Mouse (Mus musculus) limb, embryonic 13.5 days (tissue): Measurements from ENCODE around the gene Ndufs3. TPM values are rescaled to one million over a fixed set of nuclear protein-coding genes. Genes with fewer than 3 reads are reported as not detected.
A peak's percentile ranks its signal among the peaks of the same experiment; 100 is the strongest.

Experiments used
- ATAC-seq: fragments of 200-750 bp; cut with Nextera tagmentation; 2 replicates; pipeline ENCODE4 v1.8.0; 2017; ENCODE audit warnings: low read depth, moderate number of reproducible peaks, moderate TSS enrichment; ENCODE audit not compliant: low FRiP score
- H3K27ac ChIP-seq: fragments of 300-500 bp; sonication (generic); 2 replicates; pipeline ENCODE4 v1.5.1; 2015; ENCODE audit warnings: inconsistent platforms, mild to moderate bottlenecking, moderate library complexity
- H3K27me3 ChIP-seq: fragments of 300-500 bp; sonication (generic); 2 replicates; pipeline ENCODE4 v1.6.1; 2015; ENCODE audit warnings: mild to moderate bottlenecking, inconsistent platforms
- H3K36me3 ChIP-seq: fragments of 300-500 bp; sonication (generic); 2 replicates; pipeline ENCODE4 v1.6.1; 2015; ENCODE audit warnings: inconsistent platforms, mild to moderate bottlenecking, moderate library complexity
- H3K4me1 ChIP-seq: fragments of 300-500 bp; sonication (generic); 2 replicates; pipeline ENCODE4 v1.6.1; 2015; ENCODE audit warnings: inconsistent platforms
- H3K4me2 ChIP-seq: fragments of 300-500 bp; sonication (generic); replicated peaks from 2 replicates; pipeline ENCODE4 v1.6.1; 2015; ENCODE audit warnings: inconsistent platforms, mild to moderate bottlenecking, moderate library complexity
- H3K4me3 ChIP-seq: fragments of 300-500 bp; sonication (generic); 2 replicates; pipeline ENCODE4 v1.5.1; 2015; ENCODE audit warnings: moderate library complexity, mild to moderate bottlenecking, inconsistent platforms
- H3K9ac ChIP-seq: fragments of 300-500 bp; sonication (generic); 2 replicates; pipeline ENCODE4 v1.6.1; 2015; ENCODE audit warnings: mild to moderate bottlenecking, inconsistent platforms
- H3K9me3 ChIP-seq: fragments of 300-500 bp; sonication (generic); 2 replicates; pipeline ENCODE4 v1.6.1; 2016; ENCODE audit warnings: inconsistent platforms
- WGBS: fragments of 180-500 bp; shearing (Covaris S2); methylation state at CpG from one replicate; pipeline ENCODE4 v1.1.7; 2015; 5-methylcytosine and 5-hydroxymethylcytosine counted together
- polyA plus RNA-seq: library from polyadenylated mRNA; unstranded; fragments of >200 nt; fragmentation: Nextera tagmentation; extraction: Ambion mirVana; gene quantifications from 2 replicates; pipeline ENCODE4 v1.2.1, GENCODE M21; 2015

The Ndufs3 gene
- polyA plus RNA-seq, 1 experiment from 2014 or later, result 215 TPM

- H3K27me3 ChIP-seq, result no peaks in the 10 kb centered on the region
- peaks cover 4% of the 10 kb centered on the region; the same call in 1 of the 2 replicates for H3K9me3 ChIP-seq
- no peak overlapping the region for H3K27ac ChIP-seq
- H3K9ac ChIP-seq, result no peak overlapping the region
- no peaks in the 10 kb centered on the region for H3K4me1 ChIP-seq
- peaks cover under 1% of the 10 kb centered on the region; the same call in 1 of the 2 replicates for H3K36me3 ChIP-seq
- no peak overlapping the region for H3K4me2 ChIP-seq
- ATAC-seq, result no peak
- WGBS, result 83% methylated on average over 1 of the region's 1 CpGs
- H3K4me3 ChIP-seq, result no peak overlapping the region
These were observed 30.6 kb downstream of the Ndufs3 start for GRCm38 (mm10) chr2:90874025-90874424.

DNA sequence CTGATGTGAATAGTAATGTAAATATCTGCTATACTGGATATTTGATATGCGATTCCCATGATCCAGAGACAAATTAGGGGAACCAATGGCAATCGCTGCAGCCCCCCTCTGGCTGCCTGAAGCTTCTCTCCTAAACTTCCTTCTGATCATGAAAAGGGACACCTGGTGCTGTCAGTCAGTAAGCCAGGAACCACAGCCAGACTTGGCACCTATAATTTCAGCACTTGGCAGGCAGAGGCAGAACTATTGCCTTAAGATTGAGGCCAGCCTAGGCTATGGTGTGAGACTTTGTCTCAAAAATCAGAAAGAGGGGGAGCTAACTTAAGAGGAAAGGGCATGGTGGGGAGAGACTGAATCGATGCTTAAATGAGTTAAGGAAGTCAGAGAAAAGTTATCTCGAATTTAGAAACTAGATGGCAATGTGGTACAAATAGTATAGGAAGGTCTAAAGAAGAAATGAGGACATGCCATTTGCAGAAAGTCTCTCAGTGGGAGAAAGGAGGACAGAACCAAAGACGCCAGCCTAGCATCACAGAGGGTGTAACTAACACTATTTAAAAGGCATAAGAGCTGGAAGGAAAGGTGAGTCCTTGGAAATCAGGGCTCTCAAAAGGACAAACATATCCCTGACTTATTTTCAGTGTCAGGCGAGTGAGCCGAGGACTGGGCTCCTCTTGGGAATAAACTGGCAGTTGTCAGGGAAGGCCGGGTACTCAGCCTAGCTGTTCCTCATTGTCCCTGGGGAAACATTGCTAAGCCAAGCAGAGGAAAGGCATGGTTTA lies 33.3 kb downstream of the Ndufs3 start:
- ATAC-seq, result no peak
- no peaks in the 10 kb centered on the region for H3K27me3 ChIP-seq
- WGBS, result 69% methylated on average over 8 of the region's 8 CpGs
- H3K4me3 ChIP-seq, result no peak overlapping the region
- peaks cover 13% of the 10 kb centered on the region for H3K36me3 ChIP-seq
- no peak overlapping the region for H3K4me2 ChIP-seq
- no peak overlapping the region for H3K27ac ChIP-seq
- no peak overlapping the region for H3K9ac ChIP-seq
- peaks cover 4% of the 10 kb centered on the region; the same call in 1 of the 2 replicates for H3K9me3 ChIP-seq
- H3K4me1 ChIP-seq, result no peaks in the 10 kb centered on the region

GRCm38 (mm10) chr2:90870136-90870601 lies 34.5 kb downstream of the Ndufs3 start:
- no peak overlapping the region for H3K4me3 ChIP-seq
- H3K9me3 ChIP-seq, result peaks cover 4% of the 10 kb centered on the region; the same call in 1 of the 2 replicates
- H3K27ac ChIP-seq, result no peak overlapping the region; the same call in 1 of the 2 replicates
- 45% methylated on average over 4 of the region's 4 CpGs for WGBS
- ATAC-seq, result peak; percentile 29; the same call in 1 of the 2 replicates
- H3K4me2 ChIP-seq, result no peak overlapping the region
- H3K27me3 ChIP-seq, result no peaks in the 10 kb centered on the region
- no peaks in the 10 kb centered on the region for H3K4me1 ChIP-seq
- H3K36me3 ChIP-seq, result peaks cover 24% of the 10 kb centered on the region
- no peak overlapping the region for H3K9ac ChIP-seq

GRCm38 (mm10) chr2:90866524-90866923 lies 38.1 kb downstream of the Ndufs3 start:
- H3K36me3 ChIP-seq, result peaks cover 56% of the 10 kb centered on the region

GRCm38 (mm10) chr2:90864184-90864583 lies 40.4 kb downstream of the Ndufs3 start:
- no peak overlapping the region for H3K4me3 ChIP-seq
- no peaks in the 10 kb centered on the region for H3K27me3 ChIP-seq
- H3K36me3 ChIP-seq, result peaks cover 76% of the 10 kb centered on the region
- H3K9ac ChIP-seq, result no peak overlapping the region
- ATAC-seq, result no peak
- H3K4me1 ChIP-seq, result no peaks in the 10 kb centered on the region
- H3K9me3 ChIP-seq, result no peaks in the 10 kb centered on the region
- no peak overlapping the region for H3K4me2 ChIP-seq
- H3K27ac ChIP-seq, result no peak overlapping the region

More at GRCm38 (mm10) chr2:90866524-90866923, 38.1 kb downstream of the Ndufs3 start:
- Histone ChIP-seq H3K4me2 (no peak overlapping the region), H3K9ac (no peak overlapping the region), H3K4me1 (no peaks in the 10 kb centered on the region), H3K27me3 (no peaks in the 10 kb centered on the region), H3K27ac (no peak overlapping the region), H3K9me3 (no peaks in the 10 kb centered on the region), H3K4me3 (no peak overlapping the region)
- ATAC-seq, result peak; percentile 84
- WGBS, result 34% methylated on average over 3 of the region's 3 CpGs

GRCm38 (mm10) chr2:90861486-90861885 lies 43.1 kb downstream of the Ndufs3 start:
- no peaks in the 10 kb centered on the region for H3K9me3 ChIP-seq
- no peak overlapping the region for H3K27ac ChIP-seq
- H3K4me3 ChIP-seq, result no peak overlapping the region
- no peaks in the 10 kb centered on the region for H3K4me1 ChIP-seq
- H3K36me3 ChIP-seq, result peaks cover 86% of the 10 kb centered on the region
- no peaks in the 10 kb centered on the region for H3K27me3 ChIP-seq
- no peak overlapping the region for H3K4me2 ChIP-seq
- WGBS, result 100% methylated on average over 2 of the region's 2 CpGs
- H3K9ac ChIP-seq, result no peak overlapping the region
- no peak for ATAC-seq

- no peak overlapping the region for H3K9ac ChIP-seq
- WGBS, result 90% methylated on average over 1 of the region's 1 CpGs
- peaks cover 47% of the 10 kb centered on the region for H3K36me3 ChIP-seq
These were observed 54.2 kb downstream of the Ndufs3 start for GRCm38 (mm10) chr2:90850401-90850800.

DNA sequence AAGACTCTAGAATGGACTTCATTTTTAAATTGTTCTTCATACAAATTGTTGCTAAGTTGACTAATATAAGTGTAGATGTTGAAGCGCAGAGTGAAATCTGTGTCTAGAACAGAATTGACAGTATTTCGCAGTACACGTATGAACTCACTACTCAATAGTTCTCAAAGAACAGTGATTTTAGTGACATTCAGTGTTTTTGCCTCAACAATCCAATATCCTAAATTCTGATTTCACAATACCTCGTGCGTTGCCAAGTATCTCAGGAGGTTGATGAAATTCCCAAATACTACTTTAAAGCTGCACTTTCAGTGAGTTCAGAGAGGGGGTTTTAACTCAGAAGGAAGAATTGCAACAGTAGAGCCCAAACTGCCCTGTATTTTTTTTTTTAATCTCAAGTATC lies 56.3 kb downstream of the Ndufs3 start:
- H3K4me2 ChIP-seq, result peak overlapping the region; percentile 71
- H3K36me3 ChIP-seq, result peaks cover 30% of the 10 kb centered on the region
- peaks cover 17% of the 10 kb centered on the region for H3K4me1 ChIP-seq
- no peaks in the 10 kb centered on the region for H3K27me3 ChIP-seq
- H3K27ac ChIP-seq, result no peak overlapping the region
- peak overlapping the region; percentile 87 for H3K4me3 ChIP-seq
- H3K9ac ChIP-seq, result peak overlapping the region; percentile 90; the same call in 1 of the 2 replicates
- no peaks in the 10 kb centered on the region for H3K9me3 ChIP-seq
- WGBS, result 88% methylated on average over 5 of the region's 5 CpGs
- ATAC-seq, result no peak

More at GRCm38 (mm10) chr2:90850401-90850800, 54.2 kb downstream of the Ndufs3 start:
- ATAC-seq, result no peak
- peaks cover 17% of the 10 kb centered on the region for H3K4me1 ChIP-seq
- no peak overlapping the region for H3K4me3 ChIP-seq
- H3K4me2 ChIP-seq, result no peak overlapping the region
- no peaks in the 10 kb centered on the region for H3K27me3 ChIP-seq
- no peak overlapping the region for H3K27ac ChIP-seq
- no peaks in the 10 kb centered on the region for H3K9me3 ChIP-seq

DNA sequence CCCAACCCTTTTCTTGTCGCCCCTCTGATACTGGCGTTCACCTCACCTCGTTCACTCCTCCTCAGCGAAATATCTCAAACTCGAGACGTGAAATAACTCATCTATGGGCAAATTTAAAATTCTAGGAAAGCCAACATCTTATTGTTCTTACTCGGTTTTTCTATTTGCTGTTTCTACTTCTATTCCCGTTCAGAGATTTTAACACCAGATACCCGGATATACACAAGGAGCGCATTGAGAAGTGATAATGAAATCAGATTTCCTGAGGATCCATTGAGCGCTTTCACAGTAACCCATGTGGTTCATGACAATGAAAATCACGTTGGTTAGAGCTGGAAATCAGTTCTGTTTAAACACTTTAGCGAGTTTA lies 57.0 kb downstream of the Ndufs3 start:
- peaks cover 17% of the 10 kb centered on the region for H3K4me1 ChIP-seq
- ATAC-seq, result no peak
- peaks cover 24% of the 10 kb centered on the region for H3K36me3 ChIP-seq
- WGBS, result 1% methylated on average over 13 of the region's 13 CpGs
- H3K27ac ChIP-seq, result peak overlapping the region; percentile 69
- no peaks in the 10 kb centered on the region for H3K9me3 ChIP-seq
- H3K9ac ChIP-seq, result peak overlapping the region; percentile 90
- H3K4me2 ChIP-seq, result peak overlapping the region; percentile 71
- peak overlapping the region; percentile 87 for H3K4me3 ChIP-seq
- no peaks in the 10 kb centered on the region for H3K27me3 ChIP-seq

GRCm38 (mm10) chr2:90846955-90847680 lies 57.5 kb downstream of the Ndufs3 start, which contains the start of gene Mtch2:
Gene Mtch2 (plus strand): TSS chr2:90847155.
- H3K36me3 ChIP-seq, result peaks cover 20% of the 10 kb centered on the region
- WGBS, result under 1% methylated on average over 60 of the region's 67 CpGs
- H3K4me1 ChIP-seq, result peaks cover 17% of the 10 kb centered on the region
- peak within 1 kb of the TSS; percentile 69 for H3K27ac ChIP-seq
- peak; percentile 98 for ATAC-seq
- H3K9me3 ChIP-seq, result no peaks in the 10 kb centered on the region
- H3K9ac ChIP-seq, result peak within 1 kb of the TSS; percentile 90
- H3K4me3 ChIP-seq, result peak within 1 kb of the TSS; percentile 87
- peak within 1 kb of the TSS; percentile 71 for H3K4me2 ChIP-seq
- no peaks in the 10 kb centered on the region for H3K27me3 ChIP-seq

DNA sequence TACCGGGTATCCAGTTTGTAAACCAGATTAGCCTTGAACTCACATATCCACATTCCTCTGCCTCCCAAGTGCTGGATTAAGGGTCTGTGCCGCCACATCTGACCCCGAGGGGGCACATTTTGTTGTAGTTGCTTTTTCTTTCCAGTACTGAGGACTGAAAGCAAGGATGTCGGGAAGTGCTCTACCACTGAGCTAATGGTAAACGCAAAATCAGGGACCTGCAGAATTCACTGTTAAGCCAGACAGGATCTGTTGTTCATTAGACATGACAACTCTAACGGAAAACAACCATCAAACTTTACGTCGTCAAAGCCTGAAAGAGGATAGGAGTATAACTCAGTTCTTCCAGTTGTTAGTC lies 58.1 kb downstream of the Ndufs3 start:
- H3K27ac ChIP-seq, result peak overlapping the region; percentile 58; the same call in 1 of the 2 replicates
- 2% methylated on average over 8 of the region's 8 CpGs for WGBS
- peak overlapping the region; percentile 59 for H3K9ac ChIP-seq
- no peaks in the 10 kb centered on the region for H3K9me3 ChIP-seq
- peaks cover 15% of the 10 kb centered on the region for H3K36me3 ChIP-seq
- no peaks in the 10 kb centered on the region for H3K27me3 ChIP-seq
- no peak for ATAC-seq
- peak overlapping the region; percentile 71 for H3K4me2 ChIP-seq
- peak overlapping the region; percentile 87 for H3K4me3 ChIP-seq
- peaks cover 17% of the 10 kb centered on the region for H3K4me1 ChIP-seq

- H3K27ac ChIP-seq, result no peak overlapping the region
- H3K36me3 ChIP-seq, result peaks cover 11% of the 10 kb centered on the region
- peak overlapping the region; percentile 87 for H3K4me3 ChIP-seq
- H3K27me3 ChIP-seq, result no peaks in the 10 kb centered on the region
- peaks cover 17% of the 10 kb centered on the region for H3K4me1 ChIP-seq
- no peaks in the 10 kb centered on the region for H3K9me3 ChIP-seq
- peak overlapping the region; percentile 71 for H3K4me2 ChIP-seq
- H3K9ac ChIP-seq, result peak overlapping the region; percentile 59
- no peak for ATAC-seq
- WGBS, result 51% methylated on average over 6 of the region's 6 CpGs
These were observed 58.5 kb downstream of the Ndufs3 start for GRCm38 (mm10) chr2:90846171-90846570.
